Mouse (Mus musculus) CD4-positive naive resting alpha-beta T cell, adult 57 days (primary cell): ENCODE data around the gene Fgf6. TPM values are rescaled to one million over a fixed set of nuclear protein-coding genes. Genes with fewer than 3 reads are reported as not detected.

Source experiments
- total RNA-seq: library from RNA; stranded (reverse); gene quantifications from one replicate; pipeline ENCODE4 v1.2.4, GENCODE M21; 2023

The Fgf6 gene
- not detected for total RNA-seq

GRCm38 (mm10) chr6:127014906-127015770, at the start of gene Fgf6:
Gene Fgf6 (plus strand): TSS chr6:127015586.

GRCm38 (mm10) chr6:127072817-127073216, 57.4 kb downstream of the Fgf6 start, which contains the start of gene Fgf23:
Gene Fgf23 (plus strand): TSS chr6:127072902.

Other genes with a start within 250 kb of the Fgf6 start
- 65.2 TPM for gene Ndufa9, start 166.4 kb upstream of the Fgf6 start, total RNA-seq
- gene Akap3, start 162.5 kb upstream of the Fgf6 start, total RNA-seq = not detected
- gene Dyrk4, start 93.7 kb upstream of the Fgf6 start, total RNA-seq = 0.68 TPM
- gene Rad51ap1, start 76.0 kb upstream of the Fgf6 start, total RNA-seq = 1.7 TPM
- 22.8 TPM for gene D6Wsu163e, start 75.6 kb upstream of the Fgf6 start, total RNA-seq
- not detected for gene Fgf23, start 57.3 kb downstream of the Fgf6 start, total RNA-seq
- 9.9 TPM for gene Tigar, start 94.0 kb downstream of the Fgf6 start, total RNA-seq
- 387 TPM for gene Ccnd2, start 136.6 kb downstream of the Fgf6 start, total RNA-seq